Mouse (Mus musculus) lung, postnatal 0 days (tissue): ENCODE data around the gene Klhl32. TPM values are rescaled to one million over a fixed set of nuclear protein-coding genes. Genes with fewer than 3 reads are reported as not detected.

ENCODE experiments used
- ATAC-seq: fragments of 200-750 bp; cut with Nextera tagmentation; 2 replicates; pipeline ENCODE4 v1.8.0; 2017; ENCODE audit warnings: moderate library complexity
- DNase-seq: peaks from one replicate; pipeline ENCODE4 v3.0.0-alpha.2; 2016; ENCODE audit warnings: low spot score
- H3K27ac ChIP-seq: fragments of 300-500 bp; sonication (generic); 2 replicates; pipeline ENCODE4 v1.5.1; 2014; ENCODE audit warnings: antibody characterized with exemption, mild to moderate bottlenecking, low read length, mixed read lengths
- H3K27me3 ChIP-seq: fragments of 300-500 bp; sonication (generic); replicated peaks from 2 replicates; pipeline ENCODE4 v1.6.1; 2014; ENCODE audit warnings: low read length, mixed read lengths; ENCODE audit not compliant: insufficient read depth
- H3K36me3 ChIP-seq: fragments of 300-500 bp; sonication (generic); 2 replicates; pipeline ENCODE4 v1.6.1; 2014; ENCODE audit warnings: low read length, mixed read lengths; ENCODE audit not compliant: insufficient read depth
- H3K4me1 ChIP-seq: fragments of 300-500 bp; sonication (generic); 2 replicates; pipeline ENCODE4 v1.6.1; 2014; ENCODE audit warnings: antibody characterized with exemption, low read depth, low read length, mixed read lengths; ENCODE audit not compliant: insufficient read depth
- H3K4me2 ChIP-seq: fragments of 300-500 bp; sonication (generic); replicated peaks from 2 replicates; pipeline ENCODE4 v1.6.1; 2014; ENCODE audit warnings: low read depth, mild to moderate bottlenecking, low read length, moderate library complexity, mixed read lengths
- H3K4me3 ChIP-seq: fragments of 300-500 bp; sonication (generic); 2 replicates; pipeline ENCODE4 v1.5.1; 2014; ENCODE audit warnings: low read depth, low read length
- H3K9ac ChIP-seq: fragments of 300-500 bp; sonication (generic); replicated peaks from 2 replicates; pipeline ENCODE4 v1.6.1; 2014; ENCODE audit warnings: low read depth, mild to moderate bottlenecking
- H3K9me3 ChIP-seq: fragments of 300-500 bp; sonication (generic); 2 replicates; pipeline ENCODE4 v1.6.1; 2016; ENCODE audit warnings: low read length, mixed read lengths
- CTCF ChIP-seq: IDR thresholded peaks from 2 replicates; pipeline ENCODE4 v1.5.1; 2016; ENCODE audit warnings: antibody characterized with exemption, mild to moderate bottlenecking
- EP300 ChIP-seq: IDR thresholded peaks from 2 replicates; pipeline ENCODE4 v1.6.1; 2016; ENCODE audit warnings: antibody characterized with exemption, mild to moderate bottlenecking, control low read depth
- WGBS: fragments of 180-500 bp; shearing (Covaris S2); extraction: QIAGEN DNeasy Blood & Tissue Kit; methylation state at CpG from one replicate; pipeline ENCODE4 v1.1.7; 2014; 5-methylcytosine and 5-hydroxymethylcytosine counted together
- polyA plus RNA-seq: library from polyadenylated mRNA; unstranded; fragments of >200 nt; fragmentation: Nextera tagmentation; extraction: Ambion mirVana; gene quantifications from 2 replicates; pipeline ENCODE4 v1.2.1, GENCODE M21; 2015

The Klhl32 gene
- polyA plus RNA-seq, 1 experiment from 2014 or later: 0.95 TPM

GRCm38 (mm10) chr4:24758954-24759353 is 92.0 kb downstream of the Klhl32 start:
- Histone ChIP-seq H3K4me1 (no peaks in the 10 kb centered on the region), H3K4me2 (no peak overlapping the region), H3K9ac (no peak overlapping the region), H3K9me3 (no peaks in the 10 kb centered on the region), H3K27me3 (no peaks in the 10 kb centered on the region), H3K4me3 (no peak overlapping the region), H3K27ac (no peak overlapping the region), H3K36me3 (no peaks in the 10 kb centered on the region)
- TF ChIP-seq CTCF: no peak
- TF ChIP-seq EP300: no peak
- WGBS: 88% methylated on average over 1 of the region's 1 CpGs
- ATAC-seq (no peak), DNase-seq (no peak)

GRCm38 (mm10) chr4:24752517-24753208 is 98.3 kb downstream of the Klhl32 start:
- DNase-seq (no peak), ATAC-seq (no peak)
- Histone ChIP-seq H3K4me1 (no peaks in the 10 kb centered on the region), H3K9me3 (no peaks in the 10 kb centered on the region), H3K27ac (no peak overlapping the region), H3K4me3 (no peak overlapping the region), H3K9ac (no peak overlapping the region), H3K36me3 (no peaks in the 10 kb centered on the region), H3K27me3 (no peaks in the 10 kb centered on the region), H3K4me2 (no peak overlapping the region)
- 74% methylated on average over 8 of the region's 8 CpGs for WGBS
- no peak for TF ChIP-seq CTCF

GRCm38 (mm10) chr4:24737080-24737479 is 113.8 kb downstream of the Klhl32 start:
- DNase-seq (no peak), ATAC-seq (no peak)
- no peaks in the 10 kb centered on the region for H3K4me1 ChIP-seq
- no peak overlapping the region for H3K9ac ChIP-seq
- TF ChIP-seq EP300 (no peak), CTCF (no peak)
- no peaks in the 10 kb centered on the region for H3K36me3 ChIP-seq
- H3K4me2 ChIP-seq: no peak overlapping the region
- WGBS: 76% methylated on average over 6 of the region's 6 CpGs
- no peak overlapping the region for H3K27ac ChIP-seq
- H3K4me3 ChIP-seq: no peak overlapping the region
- H3K27me3 ChIP-seq: no peaks in the 10 kb centered on the region
- no peaks in the 10 kb centered on the region for H3K9me3 ChIP-seq

GRCm38 (mm10) chr4:24720834-24721233 is 130.1 kb downstream of the Klhl32 start:
- Histone ChIP-seq H3K4me2 (no peak overlapping the region), H3K9ac (no peak overlapping the region), H3K27me3 (no peaks in the 10 kb centered on the region), H3K36me3 (no peaks in the 10 kb centered on the region), H3K4me1 (no peaks in the 10 kb centered on the region), H3K9me3 (no peaks in the 10 kb centered on the region), H3K27ac (no peak overlapping the region), H3K4me3 (no peak overlapping the region)
- TF ChIP-seq CTCF (peak; percentile 72), EP300 (no peak)
- ATAC-seq: peak; percentile 44; the same call in 1 of the 2 replicates
- 21% methylated on average over 3 of the region's 3 CpGs for whole genome bisulfite sequencing
- peak; percentile 80 for DNase-seq

- no peak overlapping the region for H3K4me2 ChIP-seq
- DNase-seq (no peak), ATAC-seq (no peak)
- H3K9ac ChIP-seq: no peak overlapping the region
- TF ChIP-seq CTCF: no peak
- TF ChIP-seq EP300: no peak
- H3K4me1 ChIP-seq: no peaks in the 10 kb centered on the region
- no peak overlapping the region for H3K4me3 ChIP-seq
- 65% methylated on average over 4 of the region's 4 CpGs for WGBS
- H3K27me3 ChIP-seq: no peaks in the 10 kb centered on the region
- H3K27ac ChIP-seq: no peak overlapping the region
- H3K36me3 ChIP-seq: no peaks in the 10 kb centered on the region
- H3K9me3 ChIP-seq: no peaks in the 10 kb centered on the region
Measured at GRCm38 (mm10) chr4:24715559-24715958, 135.4 kb downstream of the Klhl32 start.

GRCm38 (mm10) chr4:24714367-24714766 is 136.6 kb downstream of the Klhl32 start:
- DNase-seq (no peak), ATAC-seq (no peak)
- Histone ChIP-seq H3K9ac (no peak overlapping the region), H3K9me3 (no peaks in the 10 kb centered on the region), H3K4me2 (no peak overlapping the region), H3K4me3 (no peak overlapping the region), H3K4me1 (no peaks in the 10 kb centered on the region), H3K27me3 (no peaks in the 10 kb centered on the region), H3K36me3 (no peaks in the 10 kb centered on the region), H3K27ac (no peak overlapping the region)
- no peak for TF ChIP-seq EP300
- TF ChIP-seq CTCF: no peak
- WGBS: 79% methylated on average over 10 of the region's 10 CpGs
